Mouse (Mus musculus): ENCODE measurements around the gene Tsc2.

GRCm38 (mm10) chr17:24650766-24651165 is 18.3 kb upstream of the Tsc2 start:
- TF ChIP-seq CTCF (IDR thresholded peaks at IDR 0.05; ENCODE audit: low read depth, low read length) (no peak), EP300 (IDR thresholded peaks at IDR 0.05; ENCODE audit: insufficient read depth, low read depth, low read length) (no peak), POLR2A (IDR thresholded peaks at IDR 0.05; ENCODE audit: insufficient read depth, low read length) (no peak)

Measured in ES-Bruce4 (cell line).